Mouse (Mus musculus): ENCODE measurements at regions not wholly inside any gene's neighbourhood (a gene's known extent, or its start where the extent isn't known, plus 50 kb on each side); places are given as distances from the start of the nearest gene placed in this dataset.

DNA sequence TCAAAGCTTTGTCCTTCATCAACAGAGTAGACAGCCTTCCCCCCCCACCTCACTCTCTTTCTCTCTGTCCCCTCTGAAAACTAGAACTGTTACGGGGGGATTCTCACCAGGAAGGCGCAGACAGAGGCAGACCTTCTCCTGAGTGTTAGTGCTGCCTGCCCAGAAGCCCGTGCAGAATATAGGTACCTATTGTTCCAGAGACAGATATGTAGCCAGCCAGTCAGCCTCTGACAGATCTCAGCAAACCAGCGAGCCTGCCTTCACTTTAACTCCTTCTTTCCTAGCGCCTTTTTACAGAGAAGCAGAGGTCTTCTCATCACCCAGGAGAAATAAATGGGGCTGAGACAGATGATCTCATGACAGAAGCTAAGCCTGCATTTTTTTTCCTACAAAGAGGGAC, 557.2 kb downstream of the Nedd1 start:
- no peak for TF ChIP-seq CTCF (IDR thresholded peaks at IDR 0.05; ENCODE audit: extremely low read depth, insufficient read depth, low read length)
- no peak for TF ChIP-seq POLR2A (IDR thresholded peaks at IDR 0.05; ENCODE audit: extremely low read depth, insufficient read depth, low read length)

Measured in cortical plate, adult 2 months (tissue).